Mouse (Mus musculus): Measurements from ENCODE around the gene Olfr494. TPM values are rescaled to one million over a fixed set of nuclear protein-coding genes. Genes with fewer than 3 reads are reported as not detected.

The Olfr494 gene
- not detected in 2 replicates for polyA plus RNA-seq (2015; fragmentation: Nextera tagmentation; extraction: Ambion mirVana)

DNA sequence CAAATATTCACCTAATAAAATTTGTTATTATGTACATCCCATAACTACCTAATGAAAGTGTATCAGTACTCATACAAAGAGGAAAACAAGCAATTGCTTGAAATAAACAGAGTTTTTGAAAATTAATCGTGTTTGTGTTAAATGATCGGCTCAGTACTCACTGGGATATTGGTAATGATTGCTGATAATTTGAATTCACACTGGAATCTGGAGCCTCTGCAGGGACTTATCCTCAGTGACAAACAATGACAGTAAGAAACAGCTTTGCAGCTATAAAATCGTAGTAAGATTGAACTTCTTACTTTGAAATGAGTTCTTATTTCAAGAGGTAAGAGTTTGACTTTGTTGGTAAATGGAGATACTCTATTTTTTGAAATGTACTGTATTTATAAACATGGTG, at the start of gene Olfr494:
Gene Olfr494 (plus strand): TSS at position 301 of the 400 bp plus-strand sequence.
- no peak within 1 kb of the TSS for H3K27ac ChIP-seq (ENCODE audit: low read length)
- H3K4me3 ChIP-seq (ENCODE audit: low read depth, low read length): no peak within 1 kb of the TSS
- no peaks in the 10 kb centered on the region for H3K27me3 ChIP-seq (ENCODE audit: control insufficient read depth, insufficient read depth, low read depth, low read length)
- no peak within 1 kb of the TSS for H3K4me2 ChIP-seq (ENCODE audit: low read length)
- H3K36me3 ChIP-seq (ENCODE audit: control insufficient read depth, insufficient read depth, low read length): no peaks in the 10 kb centered on the region
- H3K9me3 ChIP-seq (replicated peaks; ENCODE audit: control insufficient read depth, low read length, poor library complexity, severe bottlenecking): no peaks in the 10 kb centered on the region
- WGBS: 79% methylated on average over 3 of the region's 3 CpGs
- H3K9ac ChIP-seq (ENCODE audit: low read depth, low read length): no peak within 1 kb of the TSS
- H3K4me1 ChIP-seq (ENCODE audit: control insufficient read depth, insufficient read depth, low read length): no peaks in the 10 kb centered on the region
- ATAC-seq: no peak

GRCm38 (mm10) chr7:108323574-108323973, 41.6 kb upstream of the Olfr494 start, which contains the start of gene Olfr492:
Gene Olfr492, minus strand, starts transcription at chr7:108323674.
- no peaks in the 10 kb centered on the region for H3K36me3 ChIP-seq (ENCODE audit: control insufficient read depth, insufficient read depth, low read length)
- H3K4me2 ChIP-seq (ENCODE audit: low read length): no peak within 1 kb of the TSS
- no peaks in the 10 kb centered on the region for H3K9me3 ChIP-seq (replicated peaks; ENCODE audit: control insufficient read depth, low read length, poor library complexity, severe bottlenecking)
- no peak within 1 kb of the TSS for H3K4me3 ChIP-seq (ENCODE audit: low read depth, low read length)
- WGBS: 85% methylated on average over 2 of the region's 2 CpGs
- H3K4me1 ChIP-seq (ENCODE audit: control insufficient read depth, insufficient read depth, low read length): no peaks in the 10 kb centered on the region
- H3K9ac ChIP-seq (ENCODE audit: low read depth, low read length): no peak within 1 kb of the TSS
- no peak for ATAC-seq
- H3K27me3 ChIP-seq (ENCODE audit: control insufficient read depth, insufficient read depth, low read depth, low read length): no peaks in the 10 kb centered on the region
- no peak within 1 kb of the TSS for H3K27ac ChIP-seq (ENCODE audit: low read length)

- Histone ChIP-seq H3K4me1 (ENCODE audit: control insufficient read depth, insufficient read depth, low read length) (no peaks in the 10 kb centered on the region), H3K4me3 (ENCODE audit: low read depth, low read length) (no peak within 1 kb of the TSS), H3K36me3 (ENCODE audit: control insufficient read depth, insufficient read depth, low read length) (no peaks in the 10 kb centered on the region), H3K4me2 (ENCODE audit: low read length) (no peak within 1 kb of the TSS), H3K27me3 (ENCODE audit: control insufficient read depth, insufficient read depth, low read depth, low read length) (no peaks in the 10 kb centered on the region), H3K9ac (ENCODE audit: low read depth, low read length) (no peak within 1 kb of the TSS), H3K27ac (ENCODE audit: low read length) (no peak within 1 kb of the TSS), H3K9me3 (replicated peaks; ENCODE audit: control insufficient read depth, low read length, poor library complexity, severe bottlenecking) (no peaks in the 10 kb centered on the region)
- 78% methylated on average over 1 of the region's 1 CpGs for WGBS
- ATAC-seq: no peak
Measured at GRCm38 (mm10) chr7:108346879-108347278, 18.3 kb upstream of the Olfr494 start, which contains the start of gene Olfr493. Gene Olfr493, minus strand, starts transcription at chr7:108346979.

- Histone ChIP-seq H3K4me3 (ENCODE audit: low read depth, low read length) (no peak within 1 kb of the TSS), H3K9ac (ENCODE audit: low read depth, low read length) (no peak within 1 kb of the TSS), H3K27me3 (ENCODE audit: control insufficient read depth, insufficient read depth, low read depth, low read length) (no peaks in the 10 kb centered on the region), H3K27ac (ENCODE audit: low read length) (no peak within 1 kb of the TSS), H3K9me3 (replicated peaks; ENCODE audit: control insufficient read depth, low read length, poor library complexity, severe bottlenecking) (no peaks in the 10 kb centered on the region), H3K4me1 (ENCODE audit: control insufficient read depth, insufficient read depth, low read length) (no peaks in the 10 kb centered on the region), H3K36me3 (ENCODE audit: control insufficient read depth, insufficient read depth, low read length) (no peaks in the 10 kb centered on the region), H3K4me2 (ENCODE audit: low read length) (no peak within 1 kb of the TSS)
- WGBS: 79% methylated on average over 1 of the region's 1 CpGs
- ATAC-seq: no peak
Measured at GRCm38 (mm10) chr7:108392867-108393266, 27.7 kb downstream of the Olfr494 start, which contains the start of gene Olfr495. Gene Olfr495, plus strand, starts transcription at chr7:108393167.

Other genes with a start within 250 kb of the Olfr494 start
- not detected in 2 replicates for gene Olfr484, start 237.9 kb upstream of the Olfr494 start, polyA plus RNA-seq (2015; fragmentation: Nextera tagmentation; extraction: Ambion mirVana)
- not detected in 2 replicates for gene Olfr485, start 205.5 kb upstream of the Olfr494 start, polyA plus RNA-seq (2015; fragmentation: Nextera tagmentation; extraction: Ambion mirVana)
- not detected in 2 replicates for gene Olfr486, start 192.6 kb upstream of the Olfr494 start, polyA plus RNA-seq (2015; fragmentation: Nextera tagmentation; extraction: Ambion mirVana)
- not detected in 2 replicates for gene Olfr487, start 150.7 kb upstream of the Olfr494 start, polyA plus RNA-seq (2015; fragmentation: Nextera tagmentation; extraction: Ambion mirVana)
- gene Olfr488, start 107.0 kb upstream of the Olfr494 start, polyA plus RNA-seq (2015; fragmentation: Nextera tagmentation; extraction: Ambion mirVana): not detected in 2 replicates
- gene Olfr490, start 76.4 kb upstream of the Olfr494 start, polyA plus RNA-seq (2015; fragmentation: Nextera tagmentation; extraction: Ambion mirVana): not detected in 2 replicates
- gene Olfr491, start 51.9 kb upstream of the Olfr494 start, polyA plus RNA-seq (2015; fragmentation: Nextera tagmentation; extraction: Ambion mirVana): not detected in 2 replicates
- not detected in 2 replicates for gene Olfr492, start 41.7 kb upstream of the Olfr494 start, polyA plus RNA-seq (2015; fragmentation: Nextera tagmentation; extraction: Ambion mirVana)
- gene Olfr493, start 18.4 kb upstream of the Olfr494 start, polyA plus RNA-seq (2015; fragmentation: Nextera tagmentation; extraction: Ambion mirVana): not detected in 2 replicates
- gene Olfr495, start 27.8 kb downstream of the Olfr494 start, polyA plus RNA-seq (2015; fragmentation: Nextera tagmentation; extraction: Ambion mirVana): not detected in 2 replicates
- not detected in 2 replicates for gene Olfr497, start 55.1 kb downstream of the Olfr494 start, polyA plus RNA-seq (2015; fragmentation: Nextera tagmentation; extraction: Ambion mirVana)
- not detected in 2 replicates for gene Olfr498, start 100.0 kb downstream of the Olfr494 start, polyA plus RNA-seq (2015; fragmentation: Nextera tagmentation; extraction: Ambion mirVana)
- gene Olfr502, start 159.7 kb downstream of the Olfr494 start, polyA plus RNA-seq (2015; fragmentation: Nextera tagmentation; extraction: Ambion mirVana): not detected in 2 replicates
- gene Olfr503, start 179.2 kb downstream of the Olfr494 start, polyA plus RNA-seq (2015; fragmentation: Nextera tagmentation; extraction: Ambion mirVana): not detected in 2 replicates
- not detected in 2 replicates for gene Olfr504, start 200.5 kb downstream of the Olfr494 start, polyA plus RNA-seq (2015; fragmentation: Nextera tagmentation; extraction: Ambion mirVana)
- not detected in 2 replicates for gene Olfr506, start 245.5 kb downstream of the Olfr494 start, polyA plus RNA-seq (2015; fragmentation: Nextera tagmentation; extraction: Ambion mirVana)

All from midbrain, embryonic 16.5 days (tissue).